Mouse (Mus musculus) bone marrow macrophage, adult 2 months (primary cell): ENCODE results near the gene Ppif. TPM values are rescaled to one million over a fixed set of nuclear protein-coding genes. Genes with fewer than 3 reads are reported as not detected.

Experiments used
- H3K27ac ChIP-seq: 2 replicates; pipeline ENCODE4 v1.5.1; 2012; ENCODE audit warnings: low read depth, low read length; ENCODE audit not compliant: insufficient read depth
- H3K4me1 ChIP-seq: 2 replicates; pipeline ENCODE4 v1.6.1; 2012; ENCODE audit warnings: low read length; ENCODE audit not compliant: control insufficient read depth, insufficient read depth
- H3K4me3 ChIP-seq: 2 replicates; pipeline ENCODE4 v1.5.1; 2012; ENCODE audit warnings: mild to moderate bottlenecking, low read length, moderate library complexity; ENCODE audit not compliant: insufficient read depth
- CTCF ChIP-seq: IDR thresholded peaks from 2 replicates; pipeline ENCODE4 v1.5.1; 2012; ENCODE audit warnings: low read depth, mild to moderate bottlenecking, low read length, moderate library complexity
- POLR2A ChIP-seq: IDR thresholded peaks from 2 replicates; pipeline ENCODE4 v1.6.1; 2012; ENCODE audit warnings: mild to moderate bottlenecking, low read depth, low read length, borderline replicate concordance
- polyA plus RNA-seq: library from polyadenylated mRNA; stranded (reverse); fragments of >200 nt; gene quantifications from 2 replicates; pipeline ENCODE4 v1.2.4, GENCODE M21; 2012; ENCODE audit not compliant: missing spikeins, insufficient read depth, insufficient read length

Gene Ppif
- polyA plus RNA-seq, 1 experiment, result 6.0 TPM

DNA sequence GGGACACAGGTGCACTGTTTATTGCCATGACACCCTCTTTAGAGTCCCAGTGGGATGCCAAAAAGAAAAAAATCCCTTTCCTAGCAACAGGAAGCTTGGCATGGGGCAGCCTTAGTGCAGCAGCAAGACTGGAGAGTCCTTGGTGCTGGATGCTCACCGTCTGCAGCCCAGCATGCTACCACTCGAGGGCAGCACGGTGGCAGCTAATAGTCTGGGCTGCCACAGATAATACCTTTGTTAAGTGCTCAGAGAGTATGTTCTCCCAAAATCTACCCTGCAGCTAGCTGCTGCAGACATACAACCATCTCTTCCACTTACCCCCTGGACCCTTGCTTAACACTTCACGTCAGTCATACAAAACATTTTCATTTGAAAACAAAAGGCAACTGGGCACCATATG lies 19.5 kb downstream of the Ppif start:
- no peaks in the 10 kb centered on the region for H3K4me1 ChIP-seq
- TF ChIP-seq CTCF (no peak), POLR2A (no peak)

DNA sequence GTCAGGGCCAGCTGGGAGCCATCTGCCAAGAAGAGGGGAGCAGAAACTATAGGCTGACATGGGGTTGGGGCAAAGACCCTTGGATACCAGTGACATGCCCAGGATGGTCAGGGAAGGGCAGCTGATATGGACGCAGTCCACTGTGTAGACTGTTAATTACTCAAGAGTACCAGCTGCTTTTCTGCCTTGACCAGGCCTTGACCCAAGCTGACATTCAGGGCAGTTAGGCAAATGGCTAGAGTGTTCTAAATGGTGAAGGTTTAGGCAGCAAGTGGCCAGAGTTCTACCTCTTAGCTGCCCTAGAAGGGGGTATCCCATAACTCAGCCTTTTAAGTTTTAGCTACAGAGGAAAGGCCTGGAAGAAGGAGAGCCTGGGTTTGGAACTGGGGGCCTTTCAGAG lies 22.6 kb downstream of the Ppif start:
- H3K27ac ChIP-seq, result no peak overlapping the region
- 0 out of 2 replicates have a peak, but pooled peaks cover 2% of the 10 kb centered on the region for H3K4me1 ChIP-seq
- TF ChIP-seq CTCF (no peak), POLR2A (no peak)
- H3K4me3 ChIP-seq, result no peak overlapping the region

More for the DNA sequence above, 19.5 kb downstream of the Ppif start:
- no peak overlapping the region for H3K4me3 ChIP-seq
- no peak overlapping the region for H3K27ac ChIP-seq

DNA sequence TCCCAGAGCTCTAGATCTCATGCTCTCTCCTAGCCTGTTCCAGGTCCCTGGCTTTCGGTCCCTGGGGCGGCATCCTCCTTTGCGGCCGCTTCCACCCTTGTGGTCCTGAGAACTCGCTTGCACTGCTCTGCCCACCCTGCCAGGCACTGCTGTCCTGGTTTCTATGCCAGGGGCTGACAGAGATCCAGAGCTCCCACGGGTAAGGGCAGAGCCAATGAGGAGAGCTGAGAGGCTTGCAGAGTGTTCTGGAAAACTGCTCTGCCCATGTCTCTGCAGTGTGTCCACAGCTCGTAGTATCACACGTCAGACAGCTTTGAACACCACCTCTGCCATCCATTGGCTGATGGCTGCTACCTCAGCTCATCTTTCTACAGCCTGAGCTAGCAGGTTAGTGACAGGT lies 23.8 kb downstream of the Ppif start:
- Histone ChIP-seq H3K4me3 (no peak overlapping the region), H3K27ac (no peak overlapping the region), H3K4me1 (0 out of 2 replicates have a peak, but pooled peaks cover 3% of the 10 kb centered on the region)
- TF ChIP-seq CTCF (no peak), POLR2A (no peak)

DNA sequence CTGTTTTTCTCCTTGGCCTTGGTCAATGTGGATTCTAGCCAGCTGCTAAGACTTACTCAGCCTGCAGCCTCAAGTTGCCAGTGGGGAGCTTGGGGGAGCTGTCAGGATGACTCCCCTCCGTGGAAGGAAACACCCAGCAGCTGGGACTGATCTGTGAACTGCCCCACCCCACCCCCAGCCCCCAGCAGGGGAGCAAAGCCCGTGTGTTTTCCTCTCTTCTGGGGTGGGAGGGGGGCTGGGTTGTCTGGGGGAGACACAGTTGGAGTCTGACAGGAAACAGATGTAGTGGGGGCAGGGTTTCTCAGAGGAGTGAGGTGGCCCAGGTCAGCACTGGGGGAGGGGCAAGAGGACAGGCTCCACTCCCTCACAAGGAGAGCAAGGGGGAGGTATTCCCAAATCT lies 24.5 kb downstream of the Ppif start:
- H3K27ac ChIP-seq, result no peak overlapping the region
- no peak for TF ChIP-seq CTCF
- TF ChIP-seq POLR2A, result no peak
- 0 out of 2 replicates have a peak, but pooled peaks cover 3% of the 10 kb centered on the region for H3K4me1 ChIP-seq
- H3K4me3 ChIP-seq, result no peak overlapping the region

DNA sequence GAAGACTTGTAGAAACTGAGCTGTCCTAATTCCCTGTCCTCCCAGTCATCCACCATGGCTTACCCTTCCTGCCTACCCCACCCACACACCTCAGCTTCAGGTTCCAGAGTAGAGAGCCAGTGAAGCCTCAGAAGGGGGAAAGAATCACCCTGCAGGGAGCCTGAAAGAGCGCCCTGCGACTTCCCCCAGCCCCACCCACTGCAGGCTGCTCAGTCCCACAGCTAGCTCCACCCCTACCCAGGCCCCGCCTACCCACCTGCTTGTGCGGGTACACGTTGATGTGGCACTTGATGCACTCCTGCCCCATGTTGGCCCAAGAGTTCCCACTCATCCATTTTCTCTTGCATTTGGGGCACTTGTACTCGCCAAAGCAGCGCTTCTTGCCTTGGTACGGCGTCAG lies 25.4 kb downstream of the Ppif start:
- Histone ChIP-seq H3K27ac (no peak overlapping the region), H3K4me1 (0 out of 2 replicates have a peak, but pooled peaks cover 3% of the 10 kb centered on the region), H3K4me3 (no peak overlapping the region)
- TF ChIP-seq CTCF (no peak), POLR2A (no peak)

DNA sequence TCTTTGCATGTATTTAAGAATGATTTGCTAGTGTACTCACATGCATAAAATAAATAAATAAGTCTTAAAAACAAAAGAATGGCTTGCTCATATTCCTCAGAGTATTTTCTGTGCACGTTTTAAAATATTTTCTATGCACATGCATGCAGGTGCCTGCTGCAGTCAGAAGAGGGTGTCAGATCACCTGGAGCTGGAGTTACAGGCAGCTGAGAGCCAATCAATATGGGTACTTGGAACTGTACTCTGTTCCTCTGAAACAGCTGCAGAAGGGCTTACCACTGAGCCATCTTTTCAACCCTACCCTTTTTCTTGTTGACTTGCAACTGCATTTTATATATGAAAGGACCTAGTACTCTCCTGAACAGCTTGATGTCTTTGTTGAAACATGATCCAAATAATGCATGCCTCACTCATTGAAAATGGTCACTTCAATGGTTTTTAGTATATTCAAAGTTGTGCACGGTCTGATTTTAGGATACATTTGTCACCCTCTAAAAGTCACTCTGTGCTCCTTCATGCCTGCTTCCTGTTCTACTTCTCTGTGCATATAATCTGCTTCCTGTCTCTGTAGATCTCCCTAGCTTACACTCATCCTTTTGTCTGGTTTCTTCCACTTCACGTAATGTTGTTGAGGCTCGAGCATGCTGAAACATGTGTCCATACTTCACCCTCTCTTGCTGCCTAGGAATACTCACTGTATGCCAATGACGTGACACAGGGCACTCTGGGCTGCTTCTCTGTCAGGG lies 27.2 kb downstream of the Ppif start:
- H3K27ac ChIP-seq, result no peak overlapping the region
- no peak overlapping the region for H3K4me3 ChIP-seq
- 0 out of 2 replicates have a peak, but pooled peaks cover 3% of the 10 kb centered on the region for H3K4me1 ChIP-seq
- TF ChIP-seq POLR2A, result no peak
- no peak for TF ChIP-seq CTCF

DNA sequence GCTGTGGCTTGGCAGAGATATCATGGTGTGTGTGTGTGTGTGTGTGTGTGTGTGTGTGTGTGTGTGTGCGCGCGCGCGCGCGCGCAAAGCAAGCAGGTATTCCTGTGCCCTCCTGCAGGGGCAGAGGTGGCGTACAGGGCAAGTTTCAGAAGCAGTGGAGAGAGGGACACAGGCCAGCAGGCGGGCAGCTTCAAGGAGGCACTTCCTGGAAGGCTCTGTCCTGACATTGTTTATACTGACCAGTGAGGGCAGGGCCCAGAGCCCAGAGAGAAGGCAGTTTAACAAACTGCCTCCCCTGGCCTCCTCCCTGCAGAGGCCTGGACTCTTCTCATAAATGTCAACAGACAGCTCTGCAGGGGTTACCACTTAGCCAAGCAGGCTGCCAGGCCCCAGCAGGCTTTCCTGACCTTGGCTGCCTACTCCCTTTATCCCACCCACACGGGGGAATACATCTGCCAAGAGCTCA lies 31.1 kb downstream of the Ppif start:
- no peak overlapping the region for H3K4me3 ChIP-seq
- no peak overlapping the region for H3K27ac ChIP-seq
- TF ChIP-seq CTCF, result no peak
- TF ChIP-seq POLR2A, result no peak
- peaks cover 8% of the 10 kb centered on the region; the same call in 1 of the 2 replicates for H3K4me1 ChIP-seq

DNA sequence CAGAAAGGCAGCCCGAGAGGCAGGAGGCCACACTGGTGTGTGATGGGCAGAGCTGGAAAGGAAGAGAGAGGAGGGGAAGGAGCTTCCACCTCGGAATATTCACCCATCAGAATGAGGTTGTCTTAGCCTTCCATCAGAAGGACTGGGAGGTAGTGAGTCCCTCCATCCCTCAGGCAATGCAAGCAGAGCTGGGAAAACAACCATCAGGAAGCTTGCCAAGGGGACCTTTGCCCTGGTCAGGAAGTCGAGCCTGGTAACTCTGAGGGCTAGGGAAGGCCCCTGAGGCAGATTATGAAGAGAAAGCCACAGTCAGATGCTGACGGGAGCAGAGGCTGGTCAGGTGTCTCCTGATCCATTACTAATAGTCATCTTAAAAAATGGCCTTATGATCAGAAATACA lies 31.7 kb downstream of the Ppif start:
- peaks cover 8% of the 10 kb centered on the region; the same call in 1 of the 2 replicates for H3K4me1 ChIP-seq
- no peak overlapping the region for H3K27ac ChIP-seq
- no peak for TF ChIP-seq CTCF
- no peak for TF ChIP-seq POLR2A
- H3K4me3 ChIP-seq, result no peak overlapping the region

- Histone ChIP-seq H3K27ac (no peak overlapping the region), H3K4me1 (peaks cover 7% of the 10 kb centered on the region; the same call in 1 of the 2 replicates), H3K4me3 (no peak overlapping the region)
- no peak for TF ChIP-seq POLR2A
- TF ChIP-seq CTCF, result peak; percentile 98
Observed at GRCm38 (mm10) chr14:25726226-25727148, 32.5 kb downstream of the Ppif start.

DNA sequence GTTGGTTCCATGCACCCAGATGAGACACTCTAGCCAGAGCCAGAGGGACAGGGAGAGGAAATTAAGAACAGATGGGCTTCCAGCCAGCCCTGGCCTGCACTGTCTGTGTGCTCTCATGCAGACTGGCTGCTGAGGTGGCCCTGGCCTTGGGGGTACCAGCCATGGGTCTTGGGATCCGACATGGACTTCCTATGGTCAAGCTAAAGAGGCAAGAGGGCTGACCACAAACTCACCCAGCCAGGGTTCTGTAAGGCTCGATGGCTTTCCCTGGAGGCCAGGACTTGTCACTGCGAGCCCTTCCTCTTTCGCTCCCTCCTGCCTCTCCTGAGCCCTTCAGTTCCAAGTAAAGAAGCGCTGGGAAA lies 33.2 kb downstream of the Ppif start:
- TF ChIP-seq CTCF (no peak), POLR2A (no peak)
- no peak overlapping the region for H3K4me3 ChIP-seq
- no peak overlapping the region for H3K27ac ChIP-seq
- peaks cover 5% of the 10 kb centered on the region; the same call in 1 of the 2 replicates for H3K4me1 ChIP-seq
